Mouse (Mus musculus) neural tube, embryonic 11.5 days (tissue): ENCODE results near the gene Tnfrsf13b. TPM values are rescaled to one million over a fixed set of nuclear protein-coding genes. Genes with fewer than 3 reads are reported as not detected.

Experiments
- ATAC-seq: fragments of 200-750 bp; cut with Nextera tagmentation; 2 replicates; pipeline ENCODE4 v1.8.0; 2017; ENCODE audit warnings: moderate number of reproducible peaks, mild to moderate bottlenecking, moderate TSS enrichment, moderate library complexity; ENCODE audit not compliant: insufficient read depth, low FRiP score, low TSS enrichment
- DNase-seq: peaks from one replicate; pipeline ENCODE4 v3.0.0-alpha.2; 2015; ENCODE audit warnings: low spot score
- H3K27ac ChIP-seq: fragments of 300-500 bp; sonication (generic); 2 replicates; pipeline ENCODE4 v1.5.1; 2014; ENCODE audit warnings: low read depth, mild to moderate bottlenecking, low read length
- H3K27me3 ChIP-seq: fragments of 300-500 bp; sonication (generic); 2 replicates; pipeline ENCODE4 v1.6.1; 2014; ENCODE audit warnings: mild to moderate bottlenecking, low read length, mixed read lengths; ENCODE audit not compliant: control insufficient read depth, insufficient read depth
- H3K36me3 ChIP-seq: fragments of 300-500 bp; sonication (generic); 2 replicates; pipeline ENCODE4 v1.6.1; 2014; ENCODE audit warnings: mild to moderate bottlenecking, low read length, moderate library complexity, mixed read lengths; ENCODE audit not compliant: control insufficient read depth, insufficient read depth
- H3K4me1 ChIP-seq: fragments of 300-500 bp; sonication (generic); 2 replicates; pipeline ENCODE4 v1.6.1; 2014; ENCODE audit warnings: low read length, mixed read lengths; ENCODE audit not compliant: control insufficient read depth, insufficient read depth
- H3K4me2 ChIP-seq: fragments of 300-500 bp; sonication (generic); 2 replicates; pipeline ENCODE4 v1.6.1; 2014; ENCODE audit warnings: low read depth, mild to moderate bottlenecking, moderate library complexity
- H3K4me3 ChIP-seq: fragments of 300-500 bp; sonication (generic); 2 replicates; pipeline ENCODE4 v1.5.1; 2014; ENCODE audit warnings: low read depth, low read length
- H3K9ac ChIP-seq: fragments of 300-500 bp; sonication (generic); 2 replicates; pipeline ENCODE4 v1.6.1; 2014; ENCODE audit warnings: mild to moderate bottlenecking, low read length
- H3K9me3 ChIP-seq: fragments of 300-500 bp; sonication (generic); 2 replicates; pipeline ENCODE4 v1.6.1; 2016; ENCODE audit warnings: low read length; ENCODE audit not compliant: control insufficient read depth
- WGBS: fragments of 180-500 bp; shearing (Covaris S2); extraction: QIAGEN DNeasy Blood & Tissue Kit; methylation state at CpG from one replicate; pipeline ENCODE4 v1.1.7; 2014; 5-methylcytosine and 5-hydroxymethylcytosine counted together
- polyA plus RNA-seq: library from polyadenylated mRNA; unstranded; fragments of >200 nt; fragmentation: Nextera tagmentation; extraction: Ambion mirVana; gene quantifications from 2 replicates; pipeline ENCODE4 v1.2.1, GENCODE M21; 2014

Tnfrsf13b gene
- polyA plus RNA-seq, 1 experiment from 2014 or later, result 0.80 TPM

- Histone ChIP-seq H3K9me3 (no peaks in the 10 kb centered on the region), H3K27ac (no peak overlapping the region), H3K27me3 (no peaks in the 10 kb centered on the region), H3K36me3 (no peaks in the 10 kb centered on the region), H3K4me1 (no peaks in the 10 kb centered on the region), H3K4me2 (no peak overlapping the region), H3K4me3 (no peak overlapping the region), H3K9ac (no peak overlapping the region)
- no peak for ATAC-seq
- WGBS, result 85% methylated on average over 12 of the region's 12 CpGs
- no peak for DNase-seq
Observed at GRCm38 (mm10) chr11:61108911-61109361, 17.6 kb upstream of the Tnfrsf13b start.

- DNase-seq, result no peak
- H3K4me1 ChIP-seq, result no peaks in the 10 kb centered on the region
- no peak overlapping the region for H3K9ac ChIP-seq
- ATAC-seq, result no peak
- no peaks in the 10 kb centered on the region for H3K27me3 ChIP-seq
- H3K9me3 ChIP-seq, result no peaks in the 10 kb centered on the region
- no peaks in the 10 kb centered on the region for H3K36me3 ChIP-seq
- WGBS, result 93% methylated on average over 6 of the region's 6 CpGs
- no peak overlapping the region for H3K27ac ChIP-seq
- H3K4me2 ChIP-seq, result no peak overlapping the region
- H3K4me3 ChIP-seq, result no peak overlapping the region
Observed at GRCm38 (mm10) chr11:61109707-61110106, 16.8 kb upstream of the Tnfrsf13b start.

- no peaks in the 10 kb centered on the region for H3K4me1 ChIP-seq
- H3K9ac ChIP-seq, result no peak overlapping the region
- no peak overlapping the region for H3K4me2 ChIP-seq
- no peak for ATAC-seq
- no peaks in the 10 kb centered on the region for H3K36me3 ChIP-seq
- DNase-seq, result no peak
- no peak overlapping the region for H3K4me3 ChIP-seq
- H3K9me3 ChIP-seq, result no peaks in the 10 kb centered on the region
- no peaks in the 10 kb centered on the region for H3K27me3 ChIP-seq
- whole genome bisulfite sequencing, result 83% methylated on average over 10 of the region's 10 CpGs
- H3K27ac ChIP-seq, result no peak overlapping the region
Observed at GRCm38 (mm10) chr11:61110113-61110512, 16.4 kb upstream of the Tnfrsf13b start.

GRCm38 (mm10) chr11:61110928-61111327, 15.6 kb upstream of the Tnfrsf13b start:
- WGBS, result 72% methylated on average over 1 of the region's 1 CpGs
- H3K9me3 ChIP-seq, result no peaks in the 10 kb centered on the region
- no peaks in the 10 kb centered on the region for H3K4me1 ChIP-seq
- no peaks in the 10 kb centered on the region for H3K27me3 ChIP-seq
- no peak overlapping the region for H3K27ac ChIP-seq
- H3K4me3 ChIP-seq, result no peak overlapping the region
- ATAC-seq (no peak), DNase-seq (no peak)
- no peak overlapping the region for H3K4me2 ChIP-seq
- no peaks in the 10 kb centered on the region for H3K36me3 ChIP-seq
- H3K9ac ChIP-seq, result no peak overlapping the region

GRCm38 (mm10) chr11:61111472-61111871, 15.1 kb upstream of the Tnfrsf13b start:
- H3K27me3 ChIP-seq, result no peaks in the 10 kb centered on the region
- 92% methylated on average over 4 of the region's 4 CpGs for WGBS
- no peak overlapping the region for H3K27ac ChIP-seq
- no peak overlapping the region for H3K4me2 ChIP-seq
- no peak for DNase-seq
- no peaks in the 10 kb centered on the region for H3K4me1 ChIP-seq
- H3K9ac ChIP-seq, result no peak overlapping the region
- no peak overlapping the region for H3K4me3 ChIP-seq
- ATAC-seq, result no peak
- no peaks in the 10 kb centered on the region for H3K36me3 ChIP-seq
- no peaks in the 10 kb centered on the region for H3K9me3 ChIP-seq

- Histone ChIP-seq H3K4me1 (no peaks in the 10 kb centered on the region), H3K9me3 (no peaks in the 10 kb centered on the region), H3K4me2 (no peak overlapping the region), H3K4me3 (no peak overlapping the region), H3K36me3 (no peaks in the 10 kb centered on the region), H3K27ac (no peak overlapping the region), H3K9ac (no peak overlapping the region), H3K27me3 (no peaks in the 10 kb centered on the region)
- DNase-seq (no peak), ATAC-seq (no peak)
- 81% methylated on average over 8 of the region's 8 CpGs for WGBS
Observed at GRCm38 (mm10) chr11:61112323-61112995, 14.1 kb upstream of the Tnfrsf13b start.

GRCm38 (mm10) chr11:61116226-61116625, 10.3 kb upstream of the Tnfrsf13b start:
- Histone ChIP-seq H3K36me3 (no peaks in the 10 kb centered on the region), H3K4me2 (no peak overlapping the region), H3K27me3 (no peaks in the 10 kb centered on the region), H3K9ac (no peak overlapping the region), H3K4me1 (no peaks in the 10 kb centered on the region), H3K27ac (no peak overlapping the region), H3K4me3 (no peak overlapping the region), H3K9me3 (no peaks in the 10 kb centered on the region)
- ATAC-seq (no peak), DNase-seq (no peak)
- WGBS, result 63% methylated on average over 8 of the region's 8 CpGs

- Histone ChIP-seq H3K27ac (no peak overlapping the region), H3K36me3 (no peaks in the 10 kb centered on the region), H3K4me2 (no peak overlapping the region), H3K9ac (no peak overlapping the region), H3K4me1 (no peaks in the 10 kb centered on the region), H3K4me3 (no peak overlapping the region), H3K9me3 (no peaks in the 10 kb centered on the region), H3K27me3 (no peaks in the 10 kb centered on the region)
- DNase-seq (no peak), ATAC-seq (no peak)
- 80% methylated on average over 3 of the region's 3 CpGs for WGBS
Observed at GRCm38 (mm10) chr11:61119996-61120583, 6.5 kb upstream of the Tnfrsf13b start.

GRCm38 (mm10) chr11:61122283-61122768, 4.2 kb upstream of the Tnfrsf13b start:
- 89% methylated on average over 9 of the region's 9 CpGs for WGBS
- DNase-seq, result no peak
- Histone ChIP-seq H3K27ac (no peak overlapping the region), H3K9ac (no peak overlapping the region), H3K9me3 (no peaks in the 10 kb centered on the region), H3K36me3 (no peaks in the 10 kb centered on the region), H3K27me3 (no peaks in the 10 kb centered on the region), H3K4me1 (no peaks in the 10 kb centered on the region), H3K4me3 (no peak overlapping the region), H3K4me2 (no peak overlapping the region)
- ATAC-seq, result no peak
